Mouse (Mus musculus) forebrain, embryonic 16.5 days (tissue): ENCODE data around the gene Peli3. TPM values are rescaled to one million over a fixed set of nuclear protein-coding genes. Genes with fewer than 3 reads are reported as not detected.

ENCODE experiments used
- ATAC-seq: fragments of 200-750 bp; cut with Nextera tagmentation; 2 replicates; pipeline ENCODE4 v1.8.0; 2017; ENCODE audit warnings: mild to moderate bottlenecking, moderate library complexity
- H3K27ac ChIP-seq: fragments of 300-500 bp; sonication (generic); 2 replicates; pipeline ENCODE4 v1.5.1; 2014; ENCODE audit warnings: low read length, control low read depth
- H3K27me3 ChIP-seq: fragments of 300-500 bp; sonication (generic); replicated peaks from 2 replicates; pipeline ENCODE4 v1.6.1; 2014; ENCODE audit warnings: low read length; ENCODE audit not compliant: control insufficient read depth, insufficient read depth
- H3K36me3 ChIP-seq: fragments of 300-500 bp; sonication (generic); 2 replicates; pipeline ENCODE4 v1.6.1; 2014; ENCODE audit not compliant: control insufficient read depth, insufficient read depth
- H3K4me1 ChIP-seq: fragments of 300-500 bp; sonication (generic); replicated peaks from 2 replicates; pipeline ENCODE4 v1.6.1; 2014; ENCODE audit warnings: low read length; ENCODE audit not compliant: control insufficient read depth, insufficient read depth
- H3K4me2 ChIP-seq: fragments of 300-500 bp; sonication (generic); 2 replicates; pipeline ENCODE4 v1.6.1; 2014; ENCODE audit warnings: mild to moderate bottlenecking, low read length, control low read depth
- H3K4me3 ChIP-seq: fragments of 300-500 bp; sonication (generic); replicated peaks from 2 replicates; pipeline ENCODE4 v1.5.1; 2014; ENCODE audit warnings: mild to moderate bottlenecking, low read length, control low read depth
- H3K9ac ChIP-seq: fragments of 300-500 bp; sonication (generic); replicated peaks from 2 replicates; pipeline ENCODE4 v1.6.1; 2014; ENCODE audit warnings: low read depth, low read length, control low read depth
- H3K9me3 ChIP-seq: fragments of 300-500 bp; sonication (generic); 2 replicates; pipeline ENCODE4 v1.6.1; 2016; ENCODE audit warnings: low read length; ENCODE audit not compliant: control insufficient read depth
- WGBS: fragments of 180-500 bp; shearing (Covaris S2); extraction: QIAGEN DNeasy Blood & Tissue Kit; methylation state at CpG from one replicate; pipeline ENCODE4 v1.1.7; 2014; 5-methylcytosine and 5-hydroxymethylcytosine counted together
- polyA plus RNA-seq: library from polyadenylated mRNA; unstranded; fragments of >200 nt; fragmentation: Nextera tagmentation; extraction: Ambion mirVana; gene quantifications from 2 replicates; pipeline ENCODE4 v1.2.1, GENCODE M21; 2015

Gene Peli3
- polyA plus RNA-seq, 1 experiment from 2014 or later: 16.5 TPM

DNA sequence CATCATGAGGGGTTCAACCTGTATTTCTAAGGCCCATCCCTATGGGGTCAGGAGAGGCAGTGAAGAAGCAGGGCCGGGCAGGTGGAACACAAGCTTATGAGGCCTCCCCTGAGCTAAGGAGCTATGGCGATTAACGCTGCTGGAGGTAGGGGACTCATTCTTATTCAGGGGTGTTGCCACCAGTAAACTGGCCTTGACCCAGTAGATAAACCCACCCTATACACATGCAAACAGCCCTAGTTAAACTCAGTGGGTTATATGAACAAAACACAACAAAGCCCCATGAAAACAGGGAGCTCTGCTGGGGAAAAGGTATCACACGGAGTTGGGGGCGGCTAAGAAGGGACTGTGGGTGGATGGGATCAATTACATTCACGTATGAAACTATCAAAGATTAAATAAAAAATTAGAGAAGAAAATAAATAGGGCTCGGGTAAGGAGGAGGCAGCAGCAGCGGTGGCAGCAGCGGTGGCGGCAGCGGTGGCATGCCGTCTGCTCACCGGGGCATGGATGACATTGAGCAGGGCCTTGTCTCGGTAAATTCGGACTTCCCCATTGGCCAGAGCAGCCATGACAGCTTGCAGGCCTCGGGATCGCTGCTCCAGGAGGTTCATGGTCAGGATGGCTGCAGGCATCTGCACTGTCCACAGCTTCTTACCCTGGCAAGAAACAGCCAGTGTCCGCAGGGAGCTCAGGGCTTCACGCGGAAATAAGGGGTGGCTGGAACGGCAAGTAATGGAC is 46.0 kb downstream of the Peli3 start:
- H3K4me2 ChIP-seq: no peak overlapping the region
- no peak overlapping the region for H3K4me3 ChIP-seq
- H3K27ac ChIP-seq: no peak overlapping the region
- WGBS: 55% methylated on average over 21 of the region's 21 CpGs
- no peaks in the 10 kb centered on the region for H3K9me3 ChIP-seq
- H3K4me1 ChIP-seq: no peaks in the 10 kb centered on the region
- ATAC-seq: no peak
- H3K9ac ChIP-seq: no peak overlapping the region
- no peaks in the 10 kb centered on the region for H3K27me3 ChIP-seq
- peaks cover 3% of the 10 kb centered on the region; the same call in 1 of the 2 replicates for H3K36me3 ChIP-seq

DNA sequence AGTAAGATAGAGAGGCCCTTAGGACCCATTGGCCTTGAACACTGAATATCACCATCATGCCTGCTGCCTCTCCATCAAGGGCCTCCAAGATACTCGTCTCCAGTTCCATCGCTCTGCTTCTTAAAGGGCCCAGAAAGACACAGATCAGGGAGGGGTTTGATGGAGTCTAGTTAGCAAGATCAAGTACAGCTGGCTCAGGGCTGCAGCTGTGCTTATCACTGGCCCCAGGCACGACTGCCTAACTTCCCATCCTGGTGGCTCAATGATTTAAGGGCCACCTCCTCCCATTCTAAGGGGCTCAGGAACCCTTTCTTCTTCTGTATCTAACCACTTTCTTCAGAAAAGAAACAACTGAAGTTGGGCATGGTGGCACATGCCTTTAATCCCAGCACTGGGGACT is 51.1 kb downstream of the Peli3 start:
- Histone ChIP-seq H3K4me3 (no peak overlapping the region), H3K9me3 (no peaks in the 10 kb centered on the region), H3K9ac (no peak overlapping the region), H3K36me3 (no peaks in the 10 kb centered on the region; the same call in 1 of the 2 replicates), H3K4me1 (no peaks in the 10 kb centered on the region), H3K4me2 (no peak overlapping the region), H3K27me3 (no peaks in the 10 kb centered on the region), H3K27ac (no peak overlapping the region)
- 92% methylated on average over 3 of the region's 3 CpGs for WGBS
- ATAC-seq: no peak

DNA sequence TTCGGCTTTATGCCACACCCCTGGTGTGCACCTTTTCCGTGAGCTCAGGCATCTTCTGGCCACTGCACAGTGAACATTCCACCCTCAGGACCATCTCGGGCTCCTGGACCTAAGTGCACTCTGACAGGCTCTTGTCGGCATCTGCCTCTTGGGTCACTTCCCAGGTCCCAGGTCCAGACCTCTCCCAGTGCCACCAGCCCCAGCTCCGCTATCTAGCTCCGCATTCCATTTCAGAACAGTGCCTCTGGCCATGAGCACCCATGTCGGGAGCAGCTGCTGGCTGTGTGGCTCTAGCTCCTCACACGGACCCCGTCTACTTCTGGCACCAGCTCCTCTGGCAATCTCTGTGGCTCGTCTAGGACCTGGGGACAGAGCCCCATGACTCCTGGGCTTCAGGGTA is 53.1 kb downstream of the Peli3 start:
- Histone ChIP-seq H3K36me3 (no peaks in the 10 kb centered on the region; the same call in 1 of the 2 replicates), H3K9me3 (no peaks in the 10 kb centered on the region)

DNA sequence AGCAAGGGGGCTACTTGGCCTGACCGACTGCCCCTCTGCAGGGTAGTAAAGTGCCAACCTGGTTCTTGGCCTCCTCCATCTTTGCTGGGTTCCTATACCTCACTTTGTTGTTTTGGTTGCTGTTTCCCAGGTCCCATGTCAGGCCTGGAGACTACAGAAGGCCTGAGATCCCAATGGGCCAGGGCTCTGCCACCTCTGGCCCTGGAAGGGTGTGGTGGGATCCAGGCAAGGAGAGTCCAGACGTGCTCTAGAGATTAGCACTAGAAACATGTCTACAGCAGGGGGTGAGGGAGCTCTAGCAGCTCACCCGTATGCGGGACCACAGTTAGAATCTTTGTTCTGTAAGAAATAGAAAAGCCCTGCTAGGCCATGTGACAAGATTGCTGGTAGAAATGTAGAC is 59.0 kb downstream of the Peli3 start:
- WGBS: 88% methylated on average over 4 of the region's 4 CpGs
- H3K9me3 ChIP-seq: no peaks in the 10 kb centered on the region
- peaks cover 2% of the 10 kb centered on the region; the same call in 1 of the 2 replicates for H3K36me3 ChIP-seq
- H3K27ac ChIP-seq: no peak overlapping the region
- H3K4me2 ChIP-seq: no peak overlapping the region
- ATAC-seq: no peak
- H3K9ac ChIP-seq: no peak overlapping the region
- no peaks in the 10 kb centered on the region for H3K27me3 ChIP-seq
- no peak overlapping the region for H3K4me3 ChIP-seq
- H3K4me1 ChIP-seq: peaks cover 8% of the 10 kb centered on the region

More for the DNA sequence above, 53.1 kb downstream of the Peli3 start:
- Histone ChIP-seq H3K4me3 (no peak overlapping the region), H3K4me1 (no peaks in the 10 kb centered on the region), H3K27ac (no peak overlapping the region), H3K4me2 (no peak overlapping the region), H3K27me3 (no peaks in the 10 kb centered on the region), H3K9ac (no peak overlapping the region)
- WGBS: 87% methylated on average over 10 of the region's 10 CpGs
- ATAC-seq: no peak

Other genes starting within 250 kb of the Peli3 start
- gene Gm960, start 244.5 kb downstream of the Peli3 start, polyA plus RNA-seq: 6.4 and 8.9 TPM in 2 replicates
- 37.1 and 40.3 TPM in 2 replicates for gene Sptbn2, start 232.0 kb downstream of the Peli3 start, polyA plus RNA-seq
- 189 and 196 TPM in 2 replicates for gene Rbm4b, start 186.6 kb downstream of the Peli3 start, polyA plus RNA-seq
- gene Rbm4, start 149.2 kb downstream of the Peli3 start, polyA plus RNA-seq: 98.5 and 110 TPM in 2 replicates
- gene Gm21992, start 131.5 kb downstream of the Peli3 start, polyA plus RNA-seq: 29.8 and 32.7 TPM in 2 replicates
- 86.0 and 91.1 TPM in 2 replicates for gene Rbm14, start 131.5 kb downstream of the Peli3 start, polyA plus RNA-seq
- 34.7 and 38.6 TPM in 2 replicates for gene Ccs, start 103.8 kb downstream of the Peli3 start, polyA plus RNA-seq
- gene Ccdc87, start 103.8 kb downstream of the Peli3 start, polyA plus RNA-seq: 0.61 and 0.62 TPM in 2 replicates
- 59.2 and 73.6 TPM in 2 replicates for gene Ctsf, start 88.0 kb downstream of the Peli3 start, polyA plus RNA-seq
- 0.86 and 0.94 TPM in 2 replicates for gene Actn3, start 65.2 kb downstream of the Peli3 start, polyA plus RNA-seq
- 22.8 and 26.8 TPM in 2 replicates for gene Zdhhc24, start 64.5 kb downstream of the Peli3 start, polyA plus RNA-seq
- gene Bbs1, start 36.5 kb downstream of the Peli3 start, polyA plus RNA-seq: 8.5 and 10.1 TPM in 2 replicates
- gene Dpp3, start 14.8 kb downstream of the Peli3 start, polyA plus RNA-seq: 95.9 and 106 TPM in 2 replicates
- 106 and 116 TPM in 2 replicates for gene Mrpl11, start 19.0 kb upstream of the Peli3 start, polyA plus RNA-seq
- gene Npas4, start 47.2 kb upstream of the Peli3 start, polyA plus RNA-seq: 0.21 and 0.71 TPM in 2 replicates
- 11.2 and 13.4 TPM in 2 replicates for gene Slc29a2, start 80.7 kb upstream of the Peli3 start, polyA plus RNA-seq
- gene B4gat1, start 95.7 kb upstream of the Peli3 start, polyA plus RNA-seq: 58.2 and 62.5 TPM in 2 replicates
- 2.1 and 2.9 TPM in 2 replicates for gene AC124502.3, start 95.8 kb upstream of the Peli3 start, polyA plus RNA-seq
- 50.2 and 51.2 TPM in 2 replicates for gene Brms1, start 98.2 kb upstream of the Peli3 start, polyA plus RNA-seq
- gene Rin1, start 107.4 kb upstream of the Peli3 start, polyA plus RNA-seq: 1.3 and 1.9 TPM in 2 replicates
- gene Cd248, start 125.0 kb upstream of the Peli3 start, polyA plus RNA-seq: 11.9 and 14.3 TPM in 2 replicates
- 8.0 and 15.8 TPM in 2 replicates for gene Tmem151a, start 142.4 kb upstream of the Peli3 start, polyA plus RNA-seq
- gene Yif1a, start 145.4 kb upstream of the Peli3 start, polyA plus RNA-seq: 54.0 and 56.0 TPM in 2 replicates
- gene Cnih2, start 155.4 kb upstream of the Peli3 start, polyA plus RNA-seq: 297 and 347 TPM in 2 replicates
- 239 and 241 TPM in 2 replicates for gene Rab1b, start 163.9 kb upstream of the Peli3 start, polyA plus RNA-seq
- 48.1 and 55.5 TPM in 2 replicates for gene Klc2, start 175.4 kb upstream of the Peli3 start, polyA plus RNA-seq